Mouse (Mus musculus): ENCODE results near the gene Hspb6. TPM values are rescaled to one million over a fixed set of nuclear protein-coding genes. Genes with fewer than 3 reads are reported as not detected.

Gene Hspb6
- polyA plus RNA-seq, 1 experiment from 2014 or later: 5.5 TPM

DNA sequence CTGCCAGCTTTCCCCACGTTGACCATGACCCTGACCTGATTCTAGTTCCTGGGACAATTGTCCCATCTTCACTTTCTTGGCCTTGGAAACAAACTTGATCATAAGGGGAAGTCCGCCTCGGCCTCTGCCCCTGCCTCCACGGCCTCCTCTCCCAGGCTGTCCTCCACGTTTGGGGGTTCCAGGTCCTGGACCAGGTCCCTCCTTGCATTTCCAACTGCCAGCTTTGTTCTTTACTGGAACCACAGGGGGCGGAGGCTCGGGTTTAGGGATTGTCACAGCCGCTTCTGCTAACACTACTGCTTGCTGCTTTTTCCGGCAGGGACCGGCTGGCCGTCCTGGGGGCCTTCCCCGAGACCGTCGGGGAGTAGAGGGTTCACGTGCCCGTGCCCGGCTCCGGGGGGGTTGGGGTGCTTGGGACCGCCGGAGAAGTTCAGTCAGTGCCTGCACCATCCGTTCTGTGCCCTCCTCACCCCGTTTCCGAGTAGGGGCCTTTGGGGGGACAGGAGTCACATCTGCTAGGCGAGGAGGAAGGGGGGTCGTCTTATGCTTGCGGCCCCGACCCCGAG lies 34.6 kb downstream of the Hspb6 start:
- DNase-seq (ENCODE audit: low spot score): no peak
- peaks cover 14% of the 10 kb centered on the region for H3K36me3 ChIP-seq (ENCODE audit: control insufficient read depth, insufficient read depth, low read length)
- H3K9ac ChIP-seq (ENCODE audit: low read length): no peak overlapping the region; the same call in 1 of the 2 replicates
- H3K4me2 ChIP-seq (ENCODE audit: low read depth, low read length, severe bottlenecking): no peak overlapping the region; the same call in 1 of the 2 replicates
- WGBS: 90% methylated on average over 28 of the region's 28 CpGs
- no peak overlapping the region for H3K27ac ChIP-seq (ENCODE audit: low read depth, low read length)
- ATAC-seq (replicated peaks; ENCODE audit: low FRiP score): no peak
- H3K27me3 ChIP-seq (ENCODE audit: control insufficient read depth, insufficient read depth, low read length): no peaks in the 10 kb centered on the region
- H3K4me3 ChIP-seq (ENCODE audit: low read depth, low read length): no peak overlapping the region; the same call in 1 of the 2 replicates
- no peaks in the 10 kb centered on the region for H3K9me3 ChIP-seq (ENCODE audit: control insufficient read depth, low read length)
- H3K4me1 ChIP-seq (replicated peaks; ENCODE audit: control insufficient read depth, insufficient read depth, low read length): peaks cover 8% of the 10 kb centered on the region

DNA sequence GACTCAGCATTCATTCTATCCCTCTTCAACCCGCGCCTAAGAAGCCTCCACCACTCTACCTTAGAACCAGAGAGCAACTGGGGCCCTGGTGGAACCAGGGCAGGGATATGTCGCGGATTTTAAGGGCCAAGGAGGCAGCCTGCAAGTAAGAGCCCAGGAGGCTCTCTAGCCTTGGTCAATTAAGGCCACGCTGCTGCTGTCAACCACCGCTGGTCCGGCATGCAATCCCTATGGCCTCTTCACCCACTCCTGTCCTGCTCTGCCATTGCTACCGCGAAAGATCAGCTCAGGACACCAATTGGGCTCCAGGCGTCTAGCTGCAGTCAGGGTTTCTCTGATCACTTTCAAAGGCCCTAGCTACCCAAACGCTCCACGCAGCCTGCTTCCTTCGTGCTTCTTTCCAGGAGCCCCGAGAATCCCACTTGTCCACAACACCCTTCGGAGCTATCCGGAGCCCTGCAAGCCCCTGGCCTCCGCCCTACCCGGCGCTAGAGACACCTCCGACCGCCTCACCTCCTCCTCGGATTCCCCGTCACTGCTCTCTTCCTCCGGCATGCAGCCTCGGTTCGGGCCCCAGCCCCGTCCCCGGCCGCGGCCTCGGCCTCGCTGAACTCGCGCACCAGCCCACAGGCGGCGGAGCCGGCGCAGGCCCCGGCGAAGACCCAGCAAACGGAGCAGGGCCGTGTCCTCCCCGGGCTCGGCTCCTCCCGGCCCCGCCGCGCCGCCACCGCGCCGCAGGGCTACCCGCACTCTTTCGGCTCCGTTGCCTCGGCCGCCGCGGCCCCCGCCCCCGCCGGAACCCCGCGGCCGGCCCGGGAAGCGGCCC lies 36.1 kb downstream of the Hspb6 start:
- peak; percentile 79 for DNase-seq (ENCODE audit: low spot score)
- Histone ChIP-seq H3K4me1 (replicated peaks; ENCODE audit: control insufficient read depth, insufficient read depth, low read length) (peaks cover 8% of the 10 kb centered on the region), H3K4me2 (ENCODE audit: low read depth, low read length, severe bottlenecking) (peak overlapping the region; percentile 93), H3K27ac (ENCODE audit: low read depth, low read length) (peak overlapping the region; percentile 85), H3K27me3 (ENCODE audit: control insufficient read depth, insufficient read depth, low read length) (no peaks in the 10 kb centered on the region), H3K4me3 (ENCODE audit: low read depth, low read length) (peak overlapping the region; percentile 96), H3K9me3 (ENCODE audit: control insufficient read depth, low read length) (no peaks in the 10 kb centered on the region), H3K9ac (ENCODE audit: low read length) (peak overlapping the region; percentile 99), H3K36me3 (ENCODE audit: control insufficient read depth, insufficient read depth, low read length) (peaks cover 11% of the 10 kb centered on the region; the same call in 1 of the 2 replicates)
- peak; percentile 50 for ATAC-seq (replicated peaks; ENCODE audit: low FRiP score)
- whole genome bisulfite sequencing: under 1% methylated on average over 60 of the region's 67 CpGs

DNA sequence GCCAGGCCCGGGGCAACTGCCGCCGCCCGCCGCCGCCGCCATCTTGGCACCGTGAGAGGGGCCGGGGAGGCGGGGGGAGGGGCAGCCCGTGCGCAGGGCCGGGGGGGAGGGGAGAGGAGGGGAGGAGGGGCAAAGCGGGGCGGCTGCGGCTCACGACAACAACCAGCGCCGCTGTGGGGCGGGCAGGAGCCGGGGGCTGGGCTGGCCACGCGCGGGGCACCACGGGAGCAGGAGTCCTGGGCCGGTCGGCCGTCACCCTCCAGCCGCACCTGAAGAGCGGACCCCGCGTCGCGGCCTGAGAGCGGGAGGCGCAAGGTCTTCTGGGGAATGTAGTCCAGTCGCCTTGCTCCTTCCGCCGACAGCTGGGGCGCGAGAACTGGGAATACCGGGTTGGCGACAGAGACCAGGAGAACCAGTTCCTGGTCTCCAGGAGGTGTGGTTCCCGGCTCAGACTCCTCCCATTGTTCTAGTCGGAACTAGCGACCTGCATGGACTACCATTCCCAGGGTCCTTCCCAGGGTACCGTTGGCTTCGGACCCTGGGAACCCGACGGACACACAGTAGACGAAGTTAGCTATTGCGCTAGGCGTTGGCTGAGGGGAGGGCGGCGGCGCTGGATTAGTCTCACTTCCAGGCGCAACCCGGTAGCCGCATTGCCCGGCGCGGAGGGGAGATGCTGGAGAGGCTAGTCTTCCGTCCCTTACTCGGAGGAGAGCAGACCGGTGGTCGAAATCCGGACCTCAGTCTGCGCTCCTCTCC lies 36.9 kb downstream of the Hspb6 start, which contains the start of gene Kmt2b:
TSS of gene Kmt2b (minus strand) at position 51 of the 759 bp plus-strand sequence.
- H3K4me1 ChIP-seq (replicated peaks; ENCODE audit: control insufficient read depth, insufficient read depth, low read length): peaks cover 8% of the 10 kb centered on the region
- peak; percentile 95 for ATAC-seq (replicated peaks; ENCODE audit: low FRiP score)
- WGBS: under 1% methylated on average over 48 of the region's 68 CpGs

DNA sequence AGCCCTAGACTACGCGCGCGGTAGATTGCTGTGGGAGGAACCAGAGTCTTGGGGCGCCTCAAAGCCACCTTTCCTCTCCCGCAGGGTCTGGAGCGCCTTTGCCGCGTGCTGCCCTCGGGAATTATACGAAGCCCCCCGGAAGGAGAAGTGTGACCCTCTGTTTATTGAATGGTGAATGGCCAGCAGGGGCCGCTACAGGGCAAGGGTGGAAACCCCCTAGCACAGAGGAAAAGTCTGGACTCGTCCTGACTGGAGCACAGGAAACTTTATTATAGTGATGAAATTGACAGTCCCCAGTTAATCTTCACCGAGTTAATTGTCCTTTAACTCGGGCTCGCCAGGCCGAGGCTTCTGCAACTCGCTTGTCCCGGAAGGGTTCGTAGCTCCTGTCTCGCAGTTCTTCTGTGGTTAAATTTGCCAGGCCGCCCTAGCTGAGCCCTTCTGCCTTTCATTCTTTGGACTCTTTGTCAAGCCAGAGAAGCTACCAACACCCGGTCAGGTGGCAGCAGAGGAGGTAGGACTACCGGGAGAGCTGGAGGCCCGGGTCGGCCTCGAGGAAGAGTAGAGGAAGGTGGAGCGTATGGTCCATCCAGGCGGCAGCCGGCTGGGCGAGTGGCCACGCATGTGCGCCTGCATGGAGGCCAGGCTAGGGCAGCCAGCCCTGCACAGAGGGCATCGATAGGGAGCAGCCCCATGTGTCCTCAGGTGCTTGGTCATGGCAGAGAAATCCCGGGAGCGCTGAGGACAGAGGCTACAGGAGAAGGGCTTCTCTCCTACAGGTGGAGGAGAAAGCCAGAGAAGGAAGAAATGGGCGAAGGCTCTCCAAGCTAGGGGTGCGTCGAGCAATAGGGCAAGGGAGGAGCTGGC lies 37.7 kb downstream of the Hspb6 start:
- peak; percentile 94 for DNase-seq (ENCODE audit: low spot score)
- Histone ChIP-seq H3K4me2 (ENCODE audit: low read depth, low read length, severe bottlenecking) (peak overlapping the region; percentile 93), H3K36me3 (ENCODE audit: control insufficient read depth, insufficient read depth, low read length) (peaks cover 4% of the 10 kb centered on the region; the same call in 1 of the 2 replicates), H3K9ac (ENCODE audit: low read length) (peak overlapping the region; percentile 99), H3K4me1 (replicated peaks; ENCODE audit: control insufficient read depth, insufficient read depth, low read length) (peaks cover 8% of the 10 kb centered on the region), H3K4me3 (ENCODE audit: low read depth, low read length) (peak overlapping the region; percentile 96), H3K27me3 (ENCODE audit: control insufficient read depth, insufficient read depth, low read length) (no peaks in the 10 kb centered on the region), H3K27ac (ENCODE audit: low read depth, low read length) (peak overlapping the region; percentile 13), H3K9me3 (ENCODE audit: control insufficient read depth, low read length) (no peaks in the 10 kb centered on the region)
- WGBS: 29% methylated on average over 40 of the region's 40 CpGs
- peak; percentile 63 for ATAC-seq (replicated peaks; ENCODE audit: low FRiP score)

More for the DNA sequence above, 36.9 kb downstream of the Hspb6 start, which contains the start of gene Kmt2b:
- peaks cover 9% of the 10 kb centered on the region; the same call in 1 of the 2 replicates for H3K36me3 ChIP-seq (ENCODE audit: control insufficient read depth, insufficient read depth, low read length)
- peak within 1 kb of the TSS; percentile 96 for H3K4me3 ChIP-seq (ENCODE audit: low read depth, low read length)
- H3K27me3 ChIP-seq (ENCODE audit: control insufficient read depth, insufficient read depth, low read length): no peaks in the 10 kb centered on the region
- peak; percentile 99 for DNase-seq (ENCODE audit: low spot score)
- H3K27ac ChIP-seq (ENCODE audit: low read depth, low read length): peak within 1 kb of the TSS; percentile 85
- H3K4me2 ChIP-seq (ENCODE audit: low read depth, low read length, severe bottlenecking): peak within 1 kb of the TSS; percentile 93
- peak within 1 kb of the TSS; percentile 99 for H3K9ac ChIP-seq (ENCODE audit: low read length)
- H3K9me3 ChIP-seq (ENCODE audit: control insufficient read depth, low read length): no peaks in the 10 kb centered on the region

DNA sequence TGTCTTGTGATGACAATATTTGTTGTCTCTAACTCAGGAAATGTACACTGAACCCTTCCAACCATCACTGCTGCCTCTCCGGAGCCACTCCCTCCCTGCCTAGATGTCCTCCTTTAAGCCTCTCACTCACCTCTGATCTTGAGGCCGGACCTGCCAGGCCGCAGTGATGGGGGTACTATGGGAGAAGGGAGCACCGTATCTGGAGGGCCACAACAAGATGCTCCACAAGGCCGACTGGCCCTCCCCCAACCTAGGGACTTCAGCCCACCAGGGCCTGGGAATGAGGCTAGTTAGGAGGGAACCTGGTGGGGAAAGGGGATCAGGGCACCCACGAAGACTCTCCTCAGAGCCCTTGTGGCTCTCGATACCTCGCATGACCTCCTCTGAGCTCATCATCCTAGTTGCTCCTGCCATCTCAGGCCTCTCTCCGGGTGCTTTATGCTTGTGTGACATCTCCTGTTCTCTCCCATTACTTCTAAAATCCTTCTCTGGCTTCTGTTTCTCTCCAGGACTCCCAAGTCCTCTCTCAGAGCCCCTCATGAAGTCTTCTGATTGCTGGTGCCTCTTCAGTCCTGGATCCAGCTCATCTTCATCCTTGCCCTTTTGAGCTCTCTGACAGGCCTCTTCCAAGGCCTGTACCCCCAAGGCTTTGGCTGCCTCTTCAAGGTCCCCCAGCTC lies 39.1 kb downstream of the Hspb6 start:
- WGBS: 86% methylated on average over 9 of the region's 9 CpGs
- Histone ChIP-seq H3K36me3 (ENCODE audit: control insufficient read depth, insufficient read depth, low read length) (no peaks in the 10 kb centered on the region), H3K4me3 (ENCODE audit: low read depth, low read length) (no peak overlapping the region), H3K27ac (ENCODE audit: low read depth, low read length) (no peak overlapping the region), H3K9me3 (ENCODE audit: control insufficient read depth, low read length) (no peaks in the 10 kb centered on the region), H3K4me2 (ENCODE audit: low read depth, low read length, severe bottlenecking) (no peak overlapping the region), H3K27me3 (ENCODE audit: control insufficient read depth, insufficient read depth, low read length) (no peaks in the 10 kb centered on the region), H3K4me1 (replicated peaks; ENCODE audit: control insufficient read depth, insufficient read depth, low read length) (peaks cover 8% of the 10 kb centered on the region), H3K9ac (ENCODE audit: low read length) (no peak overlapping the region)
- DNase-seq (ENCODE audit: low spot score): no peak
- no peak for ATAC-seq (replicated peaks; ENCODE audit: low FRiP score)

DNA sequence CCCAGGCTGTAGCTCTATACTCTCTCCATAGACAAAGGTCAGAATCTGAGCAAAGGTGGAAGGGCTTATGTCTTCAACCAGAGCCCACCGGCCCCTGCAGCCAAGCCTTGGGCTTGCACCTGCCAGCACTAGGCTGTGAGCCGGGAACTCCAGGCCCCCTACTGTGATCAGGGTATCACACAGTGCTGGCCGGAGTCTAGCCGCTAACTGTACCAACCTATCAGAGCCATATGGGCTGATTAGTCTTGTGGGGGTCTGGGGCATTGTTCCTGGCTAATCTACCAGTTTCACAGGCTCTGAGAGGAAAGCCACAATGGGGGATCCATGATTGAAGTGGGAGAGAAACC lies 39.6 kb downstream of the Hspb6 start:
- Histone ChIP-seq H3K9me3 (ENCODE audit: control insufficient read depth, low read length) (no peaks in the 10 kb centered on the region), H3K27ac (ENCODE audit: low read depth, low read length) (no peak overlapping the region), H3K4me1 (replicated peaks; ENCODE audit: control insufficient read depth, insufficient read depth, low read length) (peaks cover 8% of the 10 kb centered on the region), H3K4me2 (ENCODE audit: low read depth, low read length, severe bottlenecking) (no peak overlapping the region), H3K36me3 (ENCODE audit: control insufficient read depth, insufficient read depth, low read length) (no peaks in the 10 kb centered on the region), H3K4me3 (ENCODE audit: low read depth, low read length) (no peak overlapping the region), H3K27me3 (ENCODE audit: control insufficient read depth, insufficient read depth, low read length) (no peaks in the 10 kb centered on the region), H3K9ac (ENCODE audit: low read length) (no peak overlapping the region)
- WGBS: 27% methylated on average over 4 of the region's 4 CpGs
- ATAC-seq (replicated peaks; ENCODE audit: low FRiP score) (no peak), DNase-seq (ENCODE audit: low spot score) (no peak)

DNA sequence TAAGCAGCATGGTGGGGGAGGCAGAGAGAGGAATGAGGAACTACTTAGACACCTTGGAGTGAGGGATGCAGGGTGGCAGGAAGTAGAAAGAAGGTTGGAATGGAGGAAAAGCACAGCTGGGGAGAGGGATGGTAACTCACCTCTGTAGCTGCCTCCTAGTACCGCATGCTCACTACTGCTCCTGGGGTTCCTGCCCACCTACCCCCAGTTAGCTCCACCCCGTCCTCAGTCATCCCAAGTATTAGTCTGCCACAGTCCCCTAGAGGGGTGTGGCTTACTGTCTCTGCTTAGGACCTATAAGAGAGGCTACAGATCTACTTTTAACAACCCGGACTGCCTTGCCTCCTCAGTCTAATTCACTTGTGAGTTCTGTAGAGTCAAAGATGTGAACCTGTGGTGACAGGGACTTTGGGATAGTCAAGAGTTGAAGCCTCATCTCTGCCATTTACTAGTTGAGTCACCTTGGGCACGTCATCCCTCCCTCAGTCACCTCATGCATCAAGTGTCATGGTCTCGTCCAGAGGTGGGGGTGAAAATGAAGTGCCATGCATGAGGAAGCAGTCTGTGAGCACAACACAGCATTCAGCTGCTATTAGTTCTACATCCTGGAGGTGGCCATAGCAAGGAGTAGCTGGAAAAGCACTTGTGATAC lies 40.9 kb downstream of the Hspb6 start:
- no peak for ATAC-seq (replicated peaks; ENCODE audit: low FRiP score)
- H3K9ac ChIP-seq (ENCODE audit: low read length): no peak overlapping the region
- DNase-seq (ENCODE audit: low spot score): no peak
- H3K4me3 ChIP-seq (ENCODE audit: low read depth, low read length): no peak overlapping the region
- no peak overlapping the region for H3K4me2 ChIP-seq (ENCODE audit: low read depth, low read length, severe bottlenecking)
- H3K4me1 ChIP-seq (replicated peaks; ENCODE audit: control insufficient read depth, insufficient read depth, low read length): no peaks in the 10 kb centered on the region; the same call in 1 of the 2 replicates
- no peaks in the 10 kb centered on the region for H3K27me3 ChIP-seq (ENCODE audit: control insufficient read depth, insufficient read depth, low read length)
- no peaks in the 10 kb centered on the region for H3K9me3 ChIP-seq (ENCODE audit: control insufficient read depth, low read length)
- WGBS: 60% methylated on average over 5 of the region's 5 CpGs
- H3K36me3 ChIP-seq (ENCODE audit: control insufficient read depth, insufficient read depth, low read length): no peaks in the 10 kb centered on the region
- H3K27ac ChIP-seq (ENCODE audit: low read depth, low read length): no peak overlapping the region

All from forebrain, embryonic 11.5 days (tissue).